Mouse (Mus musculus): Measurements from ENCODE around the gene Cfap36. TPM values are rescaled to one million over a fixed set of nuclear protein-coding genes. Genes with fewer than 3 reads are reported as not detected.

Cfap36 gene
- total RNA-seq, 1 experiment from 2014 or later = 41.7 TPM

DNA sequence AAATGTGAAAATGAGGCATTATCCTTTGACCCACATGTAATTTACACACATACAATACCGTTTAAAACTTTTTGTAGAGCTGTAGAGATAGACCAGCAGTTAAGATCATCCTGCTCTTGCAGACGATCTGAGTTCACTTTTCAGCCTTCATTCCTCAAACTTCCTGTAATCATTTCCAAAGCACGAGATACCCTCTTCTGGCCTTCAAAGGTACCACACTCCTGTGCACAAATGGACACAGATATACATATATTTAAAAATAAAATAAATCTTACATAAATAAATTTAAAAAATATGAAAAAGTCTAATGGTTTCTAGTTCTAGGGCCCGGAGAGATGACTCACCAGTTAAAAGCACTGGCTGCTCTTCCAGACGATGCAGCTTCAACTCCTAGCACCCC is 43.6 kb downstream of the Cfap36 start:
- no peak for ATAC-seq (replicated peaks; ENCODE audit: insufficient number of reproducible peaks, low FRiP score, low TSS enrichment, poor library complexity, severe bottlenecking)

DNA sequence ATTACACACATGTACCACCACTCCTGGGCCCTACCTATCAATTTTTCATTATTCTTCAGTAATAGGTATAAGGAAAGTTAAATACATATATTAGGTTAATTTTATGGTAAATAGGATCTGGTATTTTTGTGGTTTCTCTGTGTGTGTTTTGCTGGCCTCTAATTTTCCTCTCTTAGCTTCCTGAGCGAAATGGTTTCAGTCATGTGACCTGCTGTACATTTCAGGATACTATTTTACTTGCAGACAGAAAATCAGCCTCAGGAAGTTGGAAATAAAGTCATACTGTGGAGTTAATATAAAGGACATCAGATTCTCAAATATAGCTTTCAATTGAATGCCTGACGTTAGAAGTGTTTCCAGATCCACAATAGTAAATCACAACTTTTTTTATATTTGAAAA is 58.2 kb downstream of the Cfap36 start:
- no peak for ATAC-seq (replicated peaks; ENCODE audit: insufficient number of reproducible peaks, low FRiP score, low TSS enrichment, poor library complexity, severe bottlenecking)

DNA sequence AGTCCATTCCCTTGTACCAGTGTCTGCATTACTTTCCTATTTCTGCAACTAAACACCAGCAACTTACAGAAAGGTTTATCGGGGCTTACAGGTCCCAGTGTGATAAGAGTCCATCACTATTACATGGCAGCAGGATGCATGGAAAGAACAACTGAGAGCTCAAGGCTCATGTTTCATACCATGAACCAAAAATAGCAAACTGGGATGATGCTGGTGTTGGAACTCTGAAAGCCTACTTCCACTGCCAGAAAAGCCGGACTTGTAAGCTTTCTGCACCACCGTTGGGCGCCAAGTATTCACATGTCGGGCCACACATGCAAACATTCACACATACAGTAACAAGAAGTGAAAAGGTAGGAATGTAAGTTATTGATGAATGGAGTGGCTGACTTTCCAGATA is 65.5 kb downstream of the Cfap36 start:
- ATAC-seq (replicated peaks; ENCODE audit: insufficient number of reproducible peaks, low FRiP score, low TSS enrichment, poor library complexity, severe bottlenecking) = no peak

DNA sequence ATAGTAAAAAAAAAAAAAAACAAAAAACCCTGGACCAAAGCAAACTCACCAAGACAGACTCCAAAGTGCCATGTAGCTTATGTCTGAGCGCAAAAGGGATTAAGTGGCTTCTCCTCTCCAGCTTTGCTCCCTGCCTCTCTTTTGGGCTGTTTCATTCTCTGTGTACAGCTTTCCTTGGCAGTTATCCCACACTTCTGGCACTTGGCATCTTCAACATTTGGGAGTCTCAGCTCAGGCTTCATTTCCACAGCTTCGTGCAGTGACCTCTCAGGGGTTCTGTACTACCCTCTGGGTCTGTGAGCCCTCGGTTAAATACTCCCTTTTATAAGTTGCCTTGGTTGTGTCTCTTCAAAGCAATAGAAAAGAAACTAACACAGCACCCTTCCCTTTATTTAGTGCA is 66.6 kb downstream of the Cfap36 start:
- ATAC-seq (replicated peaks; ENCODE audit: insufficient number of reproducible peaks, low FRiP score, low TSS enrichment, poor library complexity, severe bottlenecking) = no peak

DNA sequence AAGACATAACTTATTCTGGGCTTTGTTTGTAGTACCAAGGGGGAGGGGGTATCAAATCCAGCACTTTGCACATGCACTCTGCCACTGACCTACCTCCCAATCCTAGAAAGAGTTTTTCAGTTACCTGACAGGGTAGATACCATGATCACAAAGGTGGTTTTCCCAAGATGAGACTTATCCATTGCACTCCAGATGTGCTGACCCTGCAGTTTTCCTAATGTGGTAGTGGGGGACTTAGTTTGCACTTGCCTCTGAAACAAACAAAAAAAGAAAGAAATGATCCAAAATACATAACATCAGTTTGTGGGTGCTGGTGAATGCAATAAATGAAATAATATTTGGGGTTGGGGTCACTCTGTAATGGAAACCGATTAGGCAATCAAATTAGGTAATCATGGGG is 67.9 kb downstream of the Cfap36 start:
- no peak for ATAC-seq (replicated peaks; ENCODE audit: insufficient number of reproducible peaks, low FRiP score, low TSS enrichment, poor library complexity, severe bottlenecking)

DNA sequence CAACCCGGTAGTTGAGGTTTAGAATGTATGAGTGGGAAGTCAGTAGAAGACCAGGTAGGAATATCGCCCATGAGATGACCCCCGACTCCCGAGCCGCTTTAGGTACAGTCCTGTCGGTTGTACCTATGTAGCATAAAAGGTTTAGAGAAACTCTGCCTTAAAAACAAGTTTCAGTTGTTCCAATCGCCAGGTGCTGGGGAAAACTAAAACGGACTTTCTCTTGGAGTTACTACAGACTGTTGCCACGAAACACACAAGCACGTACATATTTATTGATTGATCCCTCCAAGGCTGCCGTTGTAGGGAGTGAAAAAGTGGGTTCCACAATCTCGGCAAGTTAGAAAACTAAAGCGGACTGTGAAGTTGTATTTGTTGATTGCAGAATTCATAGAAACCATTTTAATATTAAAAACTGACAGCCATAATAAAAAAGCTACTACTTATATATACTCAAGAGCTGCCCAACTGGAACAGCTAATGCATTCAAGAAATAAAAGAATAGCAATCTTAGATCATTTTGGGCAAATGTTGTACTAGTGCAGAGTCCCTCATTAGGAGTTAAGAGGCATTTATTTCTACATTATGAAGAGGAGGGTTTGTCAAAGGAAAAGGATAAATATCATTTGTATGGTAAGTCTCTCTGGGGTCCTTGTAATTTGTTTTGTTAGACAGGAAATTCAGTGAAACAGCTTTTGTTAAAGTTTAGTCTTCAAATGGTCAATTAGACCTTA is 73.3 kb downstream of the Cfap36 start:
- no peak for ATAC-seq (replicated peaks; ENCODE audit: insufficient number of reproducible peaks, low FRiP score, low TSS enrichment, poor library complexity, severe bottlenecking)

DNA sequence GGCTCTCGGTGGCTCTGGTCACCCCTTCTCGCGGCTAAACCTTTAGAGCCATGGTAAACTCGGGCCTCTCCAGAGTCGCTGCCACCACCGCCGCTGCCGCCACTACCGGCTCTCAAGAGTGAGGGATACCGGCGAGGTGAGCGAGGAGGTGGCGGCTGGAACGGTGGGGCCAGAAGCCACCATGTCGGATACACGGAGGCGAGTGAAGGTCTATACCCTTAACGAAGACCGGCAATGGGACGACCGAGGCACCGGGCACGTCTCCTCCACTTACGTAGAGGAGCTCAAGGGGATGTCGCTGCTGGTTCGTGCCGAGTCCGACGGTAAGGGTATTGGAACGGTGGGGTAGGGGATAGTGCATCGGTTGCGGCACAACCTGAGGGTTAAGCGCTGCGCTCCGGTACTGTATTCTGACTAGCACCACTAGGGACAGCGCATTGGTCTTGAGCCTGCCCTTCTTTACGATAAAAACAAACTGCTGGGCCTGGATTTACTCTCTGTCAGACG is 74.0 kb downstream of the Cfap36 start:
- peak; percentile 70 for ATAC-seq (replicated peaks; ENCODE audit: insufficient number of reproducible peaks, low FRiP score, low TSS enrichment, poor library complexity, severe bottlenecking)

DNA sequence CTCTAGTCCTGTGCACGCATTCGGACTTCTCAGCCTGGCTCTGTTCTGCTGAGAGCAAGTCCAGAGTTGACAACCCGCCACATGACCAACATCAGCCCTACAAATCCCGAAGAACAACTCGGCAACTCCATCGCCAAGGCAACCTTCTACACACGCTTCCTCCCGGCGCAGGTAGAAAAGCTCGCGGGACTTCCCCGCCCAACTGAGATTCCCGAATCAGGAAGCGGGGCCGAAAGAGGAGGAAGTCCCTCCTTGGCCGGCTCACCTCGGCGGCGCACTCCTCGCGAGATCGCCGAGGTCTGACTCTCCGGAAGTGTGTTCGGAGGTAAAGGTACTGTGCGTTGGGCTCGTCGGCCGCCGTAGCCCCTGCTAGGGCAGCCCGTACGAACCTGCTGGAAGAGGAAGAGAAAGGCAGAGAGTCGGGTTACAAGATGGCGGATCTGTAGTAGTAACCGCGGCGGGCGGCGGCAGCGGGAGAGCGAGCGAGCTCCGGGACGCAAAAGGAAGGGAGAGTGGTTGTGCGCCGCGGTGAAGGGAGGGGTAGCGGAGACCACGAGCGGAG is 74.6 kb downstream of the Cfap36 start, which contains the start of gene Ppp4r3b:
Gene Ppp4r3b (plus strand): TSS at position 328 of the 562 bp plus-strand sequence.
- peak; percentile 91 for ATAC-seq (replicated peaks; ENCODE audit: insufficient number of reproducible peaks, low FRiP score, low TSS enrichment, poor library complexity, severe bottlenecking)

DNA sequence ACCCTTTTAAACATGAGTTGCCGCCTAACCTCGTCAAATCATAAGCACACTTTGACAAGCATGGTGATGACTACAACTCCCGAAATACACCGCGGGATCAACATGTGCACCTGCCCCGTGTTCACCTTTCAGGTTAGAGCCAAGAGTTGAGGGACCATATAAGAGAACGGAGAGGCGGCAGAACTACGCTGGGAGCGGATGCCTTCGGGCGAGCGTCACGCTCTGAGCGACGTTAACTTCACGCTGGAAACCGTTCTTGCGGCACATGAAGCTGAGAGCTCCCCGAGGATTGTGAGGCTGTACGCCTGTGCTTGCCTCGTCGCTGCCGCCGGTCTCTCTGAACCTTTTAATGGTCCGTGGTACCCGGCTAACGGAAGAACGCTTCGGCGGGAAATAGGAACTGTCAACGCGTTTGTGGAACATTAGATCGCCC is 75.2 kb downstream of the Cfap36 start:
- ATAC-seq (replicated peaks; ENCODE audit: insufficient number of reproducible peaks, low FRiP score, low TSS enrichment, poor library complexity, severe bottlenecking) = peak; percentile 25

Other genes starting within 250 kb of the Cfap36 start
- 29.2 to 37.6 TPM (median 35.1 TPM) in 3 replicates for gene Pnpt1, start 116.7 kb downstream of the Cfap36 start, total RNA-seq (2017)
- gene Ppp4r3b, start 74.5 kb downstream of the Cfap36 start, total RNA-seq (2017) = 124 to 185 TPM (median 144 TPM) in 3 replicates
- 81.2 to 113 TPM (median 90.3 TPM) in 3 replicates for gene Ccdc88a, start 126.2 kb upstream of the Cfap36 start, total RNA-seq (2017)

Data from monocyte, adult 5-6 weeks (primary cell).